Mouse (Mus musculus) lung, postnatal 0 days (tissue): ENCODE data around the gene Esyt1.

Source experiments
- CTCF ChIP-seq: IDR thresholded peaks from 2 replicates; pipeline ENCODE4 v1.5.1; 2016; ENCODE audit warnings: antibody characterized with exemption, mild to moderate bottlenecking
- EP300 ChIP-seq: IDR thresholded peaks from 2 replicates; pipeline ENCODE4 v1.6.1; 2016; ENCODE audit warnings: antibody characterized with exemption, mild to moderate bottlenecking, control low read depth

GRCm38 (mm10) chr10:128495903-128496302 lies 29.8 kb downstream of the Esyt1 start:
- TF ChIP-seq CTCF (no peak), EP300 (no peak)
